Mouse (Mus musculus) lung, embryonic 14.5 days (tissue): Measurements from ENCODE around the gene Mup5. TPM values are rescaled to one million over a fixed set of nuclear protein-coding genes. Genes with fewer than 3 reads are reported as not detected.

Experiments used
- polyA plus RNA-seq: library from polyadenylated mRNA; unstranded; fragments of >200 nt; fragmentation: Nextera tagmentation; extraction: Ambion mirVana; gene quantifications from 2 replicates; pipeline ENCODE4 v1.2.1, GENCODE M21; 2014

Gene Mup5
- polyA plus RNA-seq, 1 experiment from 2014 or later = not detected

Other genes with a start within 250 kb of the Mup5 start
- not detected in 2 replicates for gene Mup17, start 239.4 kb downstream of the Mup5 start, polyA plus RNA-seq
- not detected in 2 replicates for gene Mup18, start 161.1 kb downstream of the Mup5 start, polyA plus RNA-seq
- gene Mup19, start 53.0 kb downstream of the Mup5 start, polyA plus RNA-seq = not detected in 2 replicates
- not detected in 2 replicates for gene Mup20, start 218.9 kb upstream of the Mup5 start, polyA plus RNA-seq